Mouse (Mus musculus): ENCODE measurements around the gene Pjvk.

Gene Pjvk

GRCm38 (mm10) chr2:76647883-76648570 lies at the start of gene Pjvk, which contains the start of gene Prkra:
Pjvk (plus strand) TSS chr2:76648476.
Prkra (minus strand) TSS chr2:76648015.
- in situ Hi-C loops (cut with MboI; ENCODE audit: low sequenced_read_pairs): no loop called here

GRCm38 (mm10) chr2:76599214-76599613 lies 49.1 kb upstream of the Pjvk start:
- in situ Hi-C loops (cut with MboI; ENCODE audit: low sequenced_read_pairs): no loop called here

GRCm38 (mm10) chr2:76602256-76602655 lies 46.0 kb upstream of the Pjvk start:
- in situ Hi-C loops (cut with MboI; ENCODE audit: low sequenced_read_pairs): loop anchor here (25.0 kb wide), 1 partner anchor 240 kb away; the partner anchor contains the start of genes Cyct and Rbm45

- in situ Hi-C loops (cut with MboI; ENCODE audit: low sequenced_read_pairs): loop anchor here (25.0 kb wide), 1 partner anchor 244 kb away; the partner anchor contains the start of genes Cyct and Rbm45
These were observed 41.6 kb upstream of the Pjvk start for GRCm38 (mm10) chr2:76606704-76607103.

- in situ Hi-C loops (cut with MboI; ENCODE audit: low sequenced_read_pairs): loop anchor here (25.0 kb wide), 1 partner anchor 248 kb away; the partner anchor contains the start of genes Cyct and Rbm45
These were observed 37.8 kb upstream of the Pjvk start for GRCm38 (mm10) chr2:76610326-76611104.

- in situ Hi-C loops (cut with MboI; ENCODE audit: low sequenced_read_pairs): loop anchor here (25.0 kb wide), 1 partner anchor 250 kb away; the partner anchor contains the start of genes Cyct and Rbm45
These were observed 36.3 kb upstream of the Pjvk start for GRCm38 (mm10) chr2:76611996-76612395.

- in situ Hi-C loops (cut with MboI; ENCODE audit: low sequenced_read_pairs): loop anchor here (25.0 kb wide), 1 partner anchor 256 kb away; the partner anchor contains the start of genes Cyct and Rbm45
These were observed 30.2 kb upstream of the Pjvk start for GRCm38 (mm10) chr2:76618078-76618477.

- in situ Hi-C loops (cut with MboI; ENCODE audit: low sequenced_read_pairs): loop anchor here (25.0 kb wide), 1 partner anchor 258 kb away; the partner anchor contains the start of genes Cyct and Rbm45
These were observed 28.1 kb upstream of the Pjvk start for GRCm38 (mm10) chr2:76620188-76620587.

GRCm38 (mm10) chr2:76621724-76622123 lies 26.6 kb upstream of the Pjvk start:
- in situ Hi-C loops (cut with MboI; ENCODE audit: low sequenced_read_pairs): loop anchor here (25.0 kb wide), 1 partner anchor 259 kb away; the partner anchor contains the start of genes Cyct and Rbm45

- in situ Hi-C loops (cut with MboI; ENCODE audit: low sequenced_read_pairs): loop anchor here (25.0 kb wide), 1 partner anchor 260 kb away; the partner anchor contains the start of genes Cyct and Rbm45
These were observed 26.0 kb upstream of the Pjvk start for GRCm38 (mm10) chr2:76622316-76622715.

GRCm38 (mm10) chr2:76630293-76630692 lies 18.0 kb upstream of the Pjvk start:
- in situ Hi-C loops (cut with MboI; ENCODE audit: low sequenced_read_pairs): no loop called here

GRCm38 (mm10) chr2:76631600-76631999 lies 16.7 kb upstream of the Pjvk start:
- in situ Hi-C loops (cut with MboI; ENCODE audit: low sequenced_read_pairs): no loop called here

- in situ Hi-C loops (cut with MboI; ENCODE audit: low sequenced_read_pairs): no loop called here
These were observed 8.6 kb upstream of the Pjvk start for GRCm38 (mm10) chr2:76639637-76640036.

- in situ Hi-C loops (cut with MboI; ENCODE audit: low sequenced_read_pairs): no loop called here
These were observed 4.5 kb upstream of the Pjvk start for GRCm38 (mm10) chr2:76643801-76644200.

- in situ Hi-C loops (cut with MboI; ENCODE audit: low sequenced_read_pairs): no loop called here
These were observed 821 bp upstream of the Pjvk start for GRCm38 (mm10) chr2:76647441-76647869.

GRCm38 (mm10) chr2:76648666-76649141 lies 428 bp downstream of the Pjvk start:
- in situ Hi-C loops (cut with MboI; ENCODE audit: low sequenced_read_pairs): no loop called here

- in situ Hi-C loops (cut with MboI; ENCODE audit: low sequenced_read_pairs): no loop called here
These were observed 4.8 kb downstream of the Pjvk start for GRCm38 (mm10) chr2:76653070-76653469.

- in situ Hi-C loops (cut with MboI; ENCODE audit: low sequenced_read_pairs): no loop called here
These were observed 6.4 kb downstream of the Pjvk start for GRCm38 (mm10) chr2:76654646-76655045.

GRCm38 (mm10) chr2:76655444-76655843 lies 7.2 kb downstream of the Pjvk start:
- in situ Hi-C loops (cut with MboI; ENCODE audit: low sequenced_read_pairs): no loop called here

GRCm38 (mm10) chr2:76655982-76656381 lies 7.7 kb downstream of the Pjvk start:
- in situ Hi-C loops (cut with MboI; ENCODE audit: low sequenced_read_pairs): no loop called here

- in situ Hi-C loops (cut with MboI; ENCODE audit: low sequenced_read_pairs): no loop called here
These were observed 10.3 kb downstream of the Pjvk start for GRCm38 (mm10) chr2:76658551-76658950.

Measured in CH12F3 (cell line).